Mouse (Mus musculus) MEL (cell line): ENCODE measurements around the gene Tbc1d9b. TPM values are rescaled to one million over a fixed set of nuclear protein-coding genes. Genes with fewer than 3 reads are reported as not detected.
A peak's percentile ranks its signal among the peaks of the same experiment; 100 is the strongest.

ENCODE experiments used
- DNase-seq: peaks from one replicate; pipeline ENCODE4 v3.0.0; 2011; ENCODE audit warnings: low read depth, low spot score
- H3K27ac ChIP-seq: 2 replicates; pipeline ENCODE4 v1.5.1; 2012; ENCODE audit warnings: low read depth, mild to moderate bottlenecking, control low read depth, low read length, moderate library complexity; ENCODE audit not compliant: control insufficient read depth
- H3K27me3 ChIP-seq, 2 experiments: fragments of 150-350 bp in 1 of 2; sonication (generic) in 1 of 2; 2 replicates each; pipeline ENCODE4 v1.6.1; 2012; ENCODE audit warnings: low read length in 2 of 2, mild to moderate bottlenecking in 2 of 2, improper control_type of control experiment in 1 of 2, moderate library complexity in 1 of 2; ENCODE audit not compliant: insufficient read depth in 2 of 2, control insufficient read depth in 1 of 2
- H3K36me3 ChIP-seq, 2 experiments: 2 replicates each; pipeline ENCODE4 v1.6.1; 2012 to 2014; ENCODE audit warnings: low read length in 2 of 2, improper control_type of control experiment in 1 of 2, inconsistent platforms in 1 of 2, mild to moderate bottlenecking in 1 of 2; ENCODE audit not compliant: insufficient read depth in 2 of 2, control insufficient read depth in 1 of 2
- H3K4me1 ChIP-seq, 2 experiments: fragments of 150-350 bp in 1 of 2; sonication (generic) in 1 of 2; 2 replicates each; pipeline ENCODE4 v1.6.1; 2012; ENCODE audit warnings: low read length in 2 of 2, improper control_type of control experiment in 1 of 2, mild to moderate bottlenecking in 1 of 2; ENCODE audit not compliant: insufficient read depth in 2 of 2, control insufficient read depth in 1 of 2
- H3K4me3 ChIP-seq, 2 experiments: fragments of 150-350 bp in 1 of 2; sonication (generic) in 1 of 2; 2 replicates each; pipeline ENCODE4 v1.5.1; 2012; ENCODE audit warnings: low read depth in 2 of 2, low read length in 2 of 2, mild to moderate bottlenecking in 2 of 2, moderate library complexity in 2 of 2, control low read depth in 1 of 2, improper control_type of control experiment in 1 of 2; ENCODE audit not compliant: control insufficient read depth in 1 of 2, insufficient read depth in 1 of 2
- H3K79me2 ChIP-seq: 2 replicates; pipeline ENCODE4 v1.6.1; 2012; ENCODE audit warnings: mild to moderate bottlenecking, low read length, moderate library complexity; ENCODE audit not compliant: control insufficient read depth, poor library complexity, insufficient read depth
- H3K9ac ChIP-seq: 2 replicates; pipeline ENCODE4 v1.6.1; 2012; ENCODE audit warnings: low read depth, mild to moderate bottlenecking, control low read depth, low read length, moderate library complexity; ENCODE audit not compliant: control insufficient read depth, poor library complexity, severe bottlenecking
- H3K9me3 ChIP-seq: fragments of 150-350 bp; sonication (generic); replicated peaks from 2 replicates; pipeline ENCODE4 v1.6.1; 2012; ENCODE audit warnings: mild to moderate bottlenecking, low read length, improper control_type of control experiment, moderate library complexity; ENCODE audit not compliant: insufficient read depth
- ELF1 ChIP-seq: IDR thresholded peaks from 2 replicates; pipeline ENCODE4 v1.6.1; 2014; ENCODE audit warnings: low read depth, mild to moderate bottlenecking, inconsistent platforms, low read length, improper control_type of control experiment, moderate library complexity
- EP300 ChIP-seq, 2 experiments: IDR thresholded peaks; 2 replicates each; pipeline ENCODE4 v1.6.1; 2011; ENCODE audit warnings: improper control_type of control experiment in 2 of 2, low read length in 2 of 2, low read depth in 1 of 2, mild to moderate bottlenecking in 1 of 2
- ETS1 ChIP-seq: IDR thresholded peaks from 2 replicates; pipeline ENCODE4 v1.6.1; 2012; ENCODE audit warnings: low read depth, mild to moderate bottlenecking, inconsistent platforms, low read length, improper control_type of control experiment, moderate library complexity
- GABPA ChIP-seq: IDR thresholded peaks from 2 replicates; pipeline ENCODE4 v1.6.1; 2012; ENCODE audit warnings: low read depth, mild to moderate bottlenecking, inconsistent platforms, low read length, improper control_type of control experiment, moderate library complexity
- HCFC1 ChIP-seq: IDR thresholded peaks from 2 replicates; pipeline ENCODE4 v1.6.1; 2012; ENCODE audit warnings: low read depth, mild to moderate bottlenecking, inconsistent platforms, low read length, improper control_type of control experiment, moderate library complexity
- JUND ChIP-seq: IDR thresholded peaks from 2 replicates; pipeline ENCODE4 v1.6.1; 2011; ENCODE audit warnings: low read depth, mild to moderate bottlenecking, improper control_type of control experiment, low read length
- KAT2A ChIP-seq: conservative IDR thresholded peaks from 2 replicates; pipeline ENCODE4 v1.6.1; 2012; ENCODE audit warnings: low read depth, low read length, improper control_type of control experiment, inconsistent platforms
- MYB ChIP-seq: IDR thresholded peaks from 2 replicates; pipeline ENCODE4 v1.6.1; 2011; ENCODE audit warnings: mild to moderate bottlenecking, low read depth, low read length, improper control_type of control experiment
- MYC ChIP-seq: IDR thresholded peaks from 2 replicates; pipeline ENCODE4 v1.6.1; 2011; ENCODE audit warnings: low read depth, mild to moderate bottlenecking, low read length, improper control_type of control experiment, moderate library complexity
- POLR2AphosphoS5 ChIP-seq: IDR thresholded peaks from 2 replicates; pipeline ENCODE4 v1.6.1; 2012; ENCODE audit warnings: low read depth, borderline replicate concordance, mild to moderate bottlenecking, inconsistent platforms, low read length, moderate library complexity, mixed read lengths
- TAL1 ChIP-seq: IDR thresholded peaks from 2 replicates; pipeline ENCODE4 v1.6.1; 2012; ENCODE audit warnings: mild to moderate bottlenecking, inconsistent platforms, low read length, moderate library complexity, mixed read lengths
- USF2 ChIP-seq, 2 experiments: IDR thresholded peaks; 2 replicates each; pipeline ENCODE4 v1.6.1; 2011 to 2012; ENCODE audit warnings: improper control_type of control experiment in 2 of 2, low read length in 2 of 2, borderline replicate concordance in 1 of 2, inconsistent platforms in 1 of 2, low read depth in 1 of 2, mild to moderate bottlenecking in 1 of 2; ENCODE audit not compliant: insufficient read depth in 1 of 2
- ZKSCAN1 ChIP-seq: IDR thresholded peaks from 2 replicates; pipeline ENCODE4 v1.6.1; 2012; ENCODE audit warnings: low read depth, mild to moderate bottlenecking, inconsistent platforms, low read length, improper control_type of control experiment, moderate library complexity
- polyA plus RNA-seq, 2 experiments: library from polyadenylated mRNA; stranded (reverse) in 1 of 2; unstranded in 1 of 2; fragments of >175 nt in 1 of 2; fragments of >200 nt in 1 of 2; gene quantifications; 2 replicates each; pipeline versions ENCODE4 v1.2.1 to v1.2.4; 2012; ENCODE audit warnings: low replicate concordance in 2 of 2, low read depth in 1 of 2; ENCODE audit not compliant: insufficient read length in 2 of 2, insufficient read depth in 1 of 2, missing spikeins in 1 of 2
- total RNA-seq: library from RNA; depleted of rRNA; stranded (reverse); fragments of 300-350 nt; gene quantifications from 2 replicates; pipeline ENCODE4 v1.2.3, GENCODE M21; 2012

The Tbc1d9b gene
- total and polyA plus RNA-seq, 3 experiments = 18.6 to 32.5 TPM; not detected in 1

- no peak for TF ChIP-seq TAL1
- TF ChIP-seq ZKSCAN1 = peak; percentile 77
- no peak for TF ChIP-seq POLR2AphosphoS5
- TF ChIP-seq MYC = no peak
- TF ChIP-seq MYB = no peak
- TF ChIP-seq ETS1 = no peak; the same call in 1 of the 2 replicates
- no peak for TF ChIP-seq HCFC1
- no peak for TF ChIP-seq USF2 (IDR thresholded peaks at IDR 0.05; ENCODE audit: borderline replicate concordance in 1 of 2, insufficient read depth in 1 of 2, low read depth in 1 of 2, low read length in 2 of 2)
- peak; percentile 74; the same call in 1 of the 2 replicates for TF ChIP-seq JUND
- TF ChIP-seq, all 39 proteins: peak for 2
- Histone ChIP-seq H3K9ac (peak overlapping the region; percentile 89), H3K27ac (peak overlapping the region; percentile 71), H3K4me1 (peaks cover 12 to 33% of the 10 kb centered on the region in 2 experiments), H3K9me3 (no peaks in the 10 kb centered on the region), H3K79me2 (peaks cover 31% of the 10 kb centered on the region), H3K36me3 (peaks cover 5 to 21% of the 10 kb centered on the region in 2 experiments), H3K4me3 (peak overlapping the region; percentile 71 to 94), H3K27me3 (no peaks in the 10 kb centered on the region)
- no peak for DNase-seq
These were observed 80.3 kb downstream of the Tbc1d9b start for GRCm38 (mm10) chr11:50211322-50212059.

GRCm38 (mm10) chr11:50212060-50212739 is 81.0 kb downstream of the Tbc1d9b start:
- H3K36me3 ChIP-seq = peaks cover 0 to 20% of the 10 kb centered on the region in 2 experiments
- peak overlapping the region; percentile 71 for H3K27ac ChIP-seq
- peaks cover 12 to 33% of the 10 kb centered on the region in 2 experiments for H3K4me1 ChIP-seq
- H3K27me3 ChIP-seq = no peaks in the 10 kb centered on the region
- peaks cover 30% of the 10 kb centered on the region for H3K79me2 ChIP-seq
- no peaks in the 10 kb centered on the region for H3K9me3 ChIP-seq
- H3K4me3 ChIP-seq = no peak overlapping the region
- DNase-seq = peak; percentile 61
- TF ChIP-seq EP300 (IDR thresholded peaks at IDR 0.05; ENCODE audit: low read depth in 1 of 2, low read length in 2 of 2) = 0 out of 4 replicates have a peak, but pooled peaks of 1 of the 2 experiments have one; percentile 15
- TF ChIP-seq KAT2A = 0 out of 2 replicates have a peak, but pooled peaks have one; percentile 36
- TF ChIP-seq GABPA = no peak
- TF ChIP-seq ETS1 = peak; percentile 8; the same call in 1 of the 2 replicates
- TF ChIP-seq ELF1 = peak; percentile 71; the same call in 1 of the 2 replicates
- no peak for TF ChIP-seq ZKSCAN1
- peak overlapping the region; percentile 24; the same call in 1 of the 2 replicates for H3K9ac ChIP-seq
